Mouse (Mus musculus) mesoderm, embryonic 11.5 days (tissue): ENCODE results near the gene Kcnab1.

Experiments
- DNase-seq: peaks from one replicate; pipeline ENCODE4 v3.0.0-alpha.2; 2012; ENCODE audit warnings: low read depth, low spot score

Gene Kcnab1

DNA sequence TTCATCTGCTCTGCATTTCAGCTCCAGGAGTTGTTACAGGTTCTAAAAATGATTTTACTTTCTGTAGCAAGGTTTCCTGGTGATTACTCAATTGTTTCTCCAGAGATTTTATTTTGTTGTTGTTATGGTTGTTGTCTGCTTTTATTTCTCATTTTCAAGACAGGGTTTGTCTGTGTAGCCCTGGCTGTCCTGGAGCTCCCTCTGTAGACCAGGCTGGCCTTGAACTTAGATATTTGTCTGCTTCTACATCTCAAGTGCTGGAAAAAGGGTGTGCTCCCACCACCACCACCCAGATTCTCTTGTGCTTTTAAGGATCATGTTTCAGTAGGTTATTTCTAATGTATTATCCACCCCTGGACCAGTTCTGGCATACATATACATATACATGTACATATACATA is 207.6 kb downstream of the Kcnab1 start:
- DNase-seq, result no peak

- peak; percentile 65 for DNase-seq
Measured at GRCm38 (mm10) chr3:65317876-65318537, 208.8 kb downstream of the Kcnab1 start.

DNA sequence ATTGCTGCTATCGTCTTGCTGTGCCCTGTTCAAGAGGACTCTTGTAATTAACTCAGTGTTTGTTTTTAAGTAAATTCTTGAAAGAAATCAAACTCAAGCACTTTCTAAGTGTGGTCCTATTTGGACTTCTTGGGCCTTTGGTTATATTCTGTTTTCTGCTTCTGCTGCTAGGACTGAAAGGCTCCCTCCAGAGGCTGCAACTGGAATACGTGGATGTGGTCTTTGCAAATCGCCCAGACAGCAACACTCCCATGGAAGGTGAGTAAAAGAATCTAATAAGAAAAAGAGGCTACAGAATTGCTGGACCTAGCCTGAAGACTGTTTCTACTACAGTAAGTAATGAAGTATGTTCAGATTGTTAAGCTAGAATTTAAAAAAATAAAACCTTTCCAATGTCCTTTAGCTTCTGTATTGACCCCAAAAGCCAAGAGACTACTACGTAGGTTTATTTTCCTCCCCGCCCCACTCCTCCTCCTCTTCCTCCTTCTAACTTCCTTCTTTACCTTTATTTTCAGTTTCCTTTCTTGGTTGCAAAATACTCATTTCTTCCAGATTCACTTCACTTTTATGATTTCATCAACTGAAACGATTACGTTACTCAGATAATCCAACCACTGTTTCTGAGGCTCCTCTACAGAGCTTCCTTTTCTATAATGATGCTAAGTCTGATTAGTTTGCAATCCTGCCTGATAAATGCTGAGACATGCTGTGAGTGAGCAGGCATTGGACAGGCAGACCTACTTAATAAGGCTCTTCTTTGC is 210.2 kb downstream of the Kcnab1 start:
- no peak for DNase-seq

DNA sequence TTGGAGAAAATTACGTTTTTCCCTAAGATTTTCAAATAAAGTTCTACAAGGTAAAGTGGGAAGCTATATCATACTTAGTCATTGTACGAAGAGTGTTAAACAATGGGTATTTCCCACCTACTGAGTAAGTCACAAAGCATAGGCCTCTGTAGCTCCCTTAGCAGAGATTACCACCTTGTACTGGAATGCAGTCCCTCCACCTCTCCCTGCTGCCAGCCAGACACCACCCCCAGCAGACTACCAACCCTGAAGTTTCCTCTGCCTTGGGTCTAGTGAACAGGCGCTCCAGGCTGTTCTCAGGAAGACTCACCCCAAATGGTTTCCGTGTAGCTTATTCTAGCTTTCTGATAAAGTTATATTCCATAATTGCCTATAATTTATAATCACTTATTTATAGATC is 211.8 kb downstream of the Kcnab1 start:
- DNase-seq, result no peak

DNA sequence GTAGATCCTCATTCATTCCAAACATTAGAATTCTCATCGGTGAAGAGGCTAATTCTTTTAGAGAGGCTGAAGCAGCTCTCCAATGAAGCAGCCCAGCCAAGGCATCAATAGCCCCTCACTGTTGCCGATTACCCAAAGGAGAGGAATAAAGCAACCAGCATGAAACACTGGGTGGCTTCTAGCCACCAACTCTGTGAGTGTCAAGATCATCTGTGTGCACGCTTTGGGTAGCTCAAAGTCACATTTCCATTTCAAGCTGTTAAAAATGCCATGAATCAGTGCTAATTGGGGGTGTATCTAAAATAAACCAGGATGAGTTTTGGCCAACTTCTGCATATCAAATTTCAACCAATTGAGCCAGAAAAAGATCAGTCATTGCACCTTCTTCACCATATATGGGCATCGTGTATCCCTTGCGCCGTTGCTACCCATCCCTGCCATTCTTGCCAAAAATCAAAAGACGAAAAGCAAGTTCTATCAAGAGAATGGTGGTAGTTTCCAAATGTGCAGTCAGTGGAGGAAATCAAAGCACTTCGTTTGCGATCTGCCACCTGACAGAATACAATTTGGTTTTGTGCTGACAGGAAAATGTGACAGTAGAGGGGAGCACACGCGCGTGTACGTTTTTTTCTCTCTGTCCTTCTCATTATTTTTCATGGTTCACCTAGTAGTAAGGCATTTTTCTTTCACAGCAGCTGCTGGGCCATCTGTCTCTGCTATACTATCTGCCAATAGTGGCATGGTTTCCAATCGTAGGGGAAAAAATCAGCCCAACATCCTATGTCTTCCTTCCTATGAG is 213.0 kb downstream of the Kcnab1 start:
- no peak for DNase-seq

DNA sequence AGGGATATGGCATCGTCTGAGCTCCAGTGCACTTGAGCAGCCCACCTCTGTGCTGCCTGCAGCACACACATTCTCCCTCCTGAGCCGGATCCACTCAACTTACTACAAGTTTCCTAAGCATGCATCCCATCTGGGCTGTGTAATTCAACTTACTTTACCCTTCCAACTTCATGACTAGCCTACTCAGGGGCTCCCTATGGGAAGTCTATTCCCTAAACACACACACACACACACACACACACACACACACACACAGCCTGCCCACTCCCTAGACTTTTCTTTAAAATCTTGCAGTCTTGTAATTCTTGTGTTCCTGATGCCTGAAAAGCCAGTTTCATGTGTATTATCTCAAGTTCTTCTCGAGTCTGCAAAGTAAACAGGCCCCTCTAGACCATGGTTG is 216.1 kb downstream of the Kcnab1 start:
- DNase-seq, result no peak

GRCm38 (mm10) chr3:65328814-65329213 is 219.6 kb downstream of the Kcnab1 start:
- no peak for DNase-seq

GRCm38 (mm10) chr3:65337835-65338464 is 228.8 kb downstream of the Kcnab1 start:
- peak; percentile 56 for DNase-seq

DNA sequence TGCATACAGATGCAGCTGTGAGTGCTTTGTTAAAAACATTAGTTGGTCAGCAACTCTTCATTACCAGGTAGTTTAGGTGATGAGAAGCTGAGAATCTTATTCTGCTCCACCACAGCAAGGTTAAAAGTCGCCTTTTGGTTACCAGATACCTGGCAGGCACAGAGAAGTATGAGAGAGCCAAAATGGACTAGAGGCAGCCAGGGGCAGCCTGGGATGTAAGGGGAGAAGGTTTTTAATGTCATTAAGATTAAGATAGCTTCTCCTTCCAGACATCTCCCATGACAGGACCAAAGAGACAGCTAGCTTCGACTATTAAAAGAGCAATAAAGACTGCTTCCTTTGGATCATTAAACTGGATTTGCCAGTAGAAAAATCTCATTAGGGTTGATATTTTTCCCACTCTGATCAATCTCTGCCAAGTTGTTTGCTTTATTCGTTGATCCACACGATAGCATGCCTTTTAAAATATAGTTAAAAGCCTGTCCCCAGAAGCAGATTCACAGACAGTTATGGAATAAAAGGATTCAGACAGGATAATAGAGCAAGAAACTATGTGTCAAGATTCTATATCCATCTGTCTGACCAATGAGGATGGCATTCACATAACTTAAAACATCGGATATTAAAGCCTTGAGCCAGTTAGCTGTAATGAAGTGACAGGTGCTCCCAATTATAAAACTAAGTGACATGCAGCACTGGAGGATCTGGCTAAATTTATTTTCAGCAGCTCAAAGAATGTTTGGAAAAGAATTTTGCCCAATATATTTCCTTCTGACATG is 231.2 kb downstream of the Kcnab1 start:
- no peak for DNase-seq

- no peak for DNase-seq
Measured at GRCm38 (mm10) chr3:65346176-65346575, 237.0 kb downstream of the Kcnab1 start.

GRCm38 (mm10) chr3:65352278-65353127 is 243.3 kb downstream of the Kcnab1 start:
- DNase-seq, result peak; percentile 23

- DNase-seq, result no peak
Measured at GRCm38 (mm10) chr3:65353263-65354037, 244.3 kb downstream of the Kcnab1 start.

DNA sequence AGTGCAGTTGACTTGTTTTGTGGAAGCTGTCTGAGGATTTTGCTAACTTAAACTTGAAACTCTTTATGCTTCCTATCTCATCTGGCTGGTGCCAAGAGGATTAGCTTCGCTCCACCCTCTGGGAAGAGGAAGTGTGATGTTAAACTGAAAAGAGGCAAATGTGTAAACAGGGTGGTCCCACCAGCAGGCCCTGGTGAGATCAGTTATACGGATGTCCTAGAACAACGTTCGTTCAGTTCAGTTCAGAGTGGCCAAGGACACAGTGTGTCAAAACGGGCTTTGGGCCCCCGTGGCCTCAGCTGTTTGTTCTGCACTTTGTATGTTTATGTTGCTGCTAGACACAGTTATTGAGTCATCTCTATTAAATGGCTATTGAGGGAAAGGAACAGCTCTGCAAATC is 246.3 kb downstream of the Kcnab1 start:
- no peak for DNase-seq

DNA sequence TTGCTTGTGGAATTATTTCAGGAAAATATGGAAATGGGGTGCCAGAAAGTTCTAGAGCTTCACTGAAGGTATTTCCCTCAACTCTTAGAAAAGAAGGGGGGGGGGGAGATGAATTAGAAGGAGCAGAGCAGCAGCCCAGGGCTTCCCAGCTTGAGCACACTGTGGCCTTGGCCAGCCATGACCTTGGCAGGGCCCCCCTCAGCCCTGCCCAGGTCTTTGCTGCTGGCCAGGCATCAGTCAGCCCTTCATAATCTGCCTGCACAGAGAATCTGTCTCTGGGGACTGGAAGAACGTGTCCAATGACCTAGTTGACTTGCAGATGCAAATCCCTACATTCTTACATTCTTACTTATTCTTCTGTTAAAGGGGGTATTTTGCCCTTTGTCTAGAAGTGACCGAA is 249.1 kb downstream of the Kcnab1 start:
- DNase-seq, result no peak

GRCm38 (mm10) chr3:65358841-65359240 is 249.7 kb downstream of the Kcnab1 start:
- DNase-seq, result no peak

DNA sequence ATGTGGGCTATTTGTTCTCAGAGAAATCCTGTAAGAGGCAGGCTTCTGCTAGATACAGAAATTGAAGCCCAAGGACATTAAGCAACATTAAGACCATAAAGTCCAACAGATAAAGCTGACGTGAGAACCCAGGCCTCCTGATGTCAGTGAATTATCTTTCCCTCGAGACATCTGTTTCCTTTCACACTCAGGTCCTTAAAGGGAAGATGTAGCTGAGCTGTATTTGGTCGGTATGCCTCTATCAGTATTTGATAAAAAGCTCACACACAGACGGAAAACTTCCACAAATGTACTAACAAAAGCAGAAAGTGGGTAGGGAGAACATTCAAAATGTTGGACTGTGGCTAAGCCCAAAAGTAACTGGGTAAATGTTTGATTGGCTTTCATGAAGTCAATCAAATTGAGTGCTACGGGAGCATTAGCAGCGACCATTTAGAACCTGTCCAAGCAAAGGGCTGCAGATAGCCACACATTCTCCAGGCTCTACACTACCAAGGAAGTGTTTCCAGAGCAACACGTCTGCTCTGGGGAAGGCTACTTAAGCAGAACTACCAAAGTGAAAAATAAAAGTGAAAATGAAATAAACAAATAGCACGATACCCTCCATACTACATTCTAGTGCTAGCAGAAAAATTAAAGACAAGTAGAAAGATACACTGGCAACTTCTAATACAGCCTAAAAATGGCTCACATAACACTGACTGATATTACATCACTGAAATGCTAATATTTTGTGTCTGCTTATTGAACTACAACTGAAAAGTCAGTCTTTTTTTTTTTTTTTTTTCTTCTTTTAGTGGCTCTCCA is 251.2 kb downstream of the Kcnab1 start:
- peak; percentile 38 for DNase-seq

- no peak for DNase-seq
Measured at GRCm38 (mm10) chr3:65363438-65363837, 254.3 kb downstream of the Kcnab1 start.

DNA sequence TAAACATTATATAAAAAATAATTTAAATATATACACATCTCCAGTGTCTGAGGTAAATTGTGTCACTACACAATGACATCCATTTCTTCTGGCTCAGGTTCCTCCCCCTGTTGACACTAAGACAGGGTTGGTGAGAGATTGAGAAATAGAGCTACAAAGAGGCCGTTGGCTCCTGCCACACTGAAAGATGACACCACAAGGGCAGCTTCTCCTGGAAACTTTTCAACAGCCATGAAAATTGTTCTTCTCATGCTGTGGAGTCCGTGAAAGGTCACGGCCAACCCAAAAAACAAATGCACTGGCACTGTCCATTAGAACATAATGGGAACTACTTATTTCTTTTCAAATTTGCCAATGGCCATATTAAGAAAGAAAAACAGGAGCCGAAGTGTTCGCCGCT is 256.0 kb downstream of the Kcnab1 start:
- peak; percentile 23 for DNase-seq
